Mouse (Mus musculus) monocyte, adult 5-6 weeks (primary cell): ENCODE data around the gene Olfr924. TPM values are rescaled to one million over a fixed set of nuclear protein-coding genes. Genes with fewer than 3 reads are reported as not detected.
"Not testable (repeated sequence)": the region's sequence is repeated elsewhere in the genome, so short reads cannot be mapped to it uniquely, and the experiment has no call there.

Experiments
- ATAC-seq: fragments of 153-309, 156-312 bp; replicated peaks from 2 replicates; pipeline ENCODE4 v1.8.0; 2017; ENCODE audit warnings: mild to moderate bottlenecking; ENCODE audit not compliant: low TSS enrichment, insufficient number of reproducible peaks, severe bottlenecking, poor library complexity, low FRiP score
- total RNA-seq: library from RNA; stranded (forward); fragments of 200-1000, 200-491, 200-594 nt; gene quantifications from 3 replicates; pipeline ENCODE4 v1.2.3, GENCODE M21; 2017

Gene Olfr924
- total RNA-seq = not detected in 3 replicates

DNA sequence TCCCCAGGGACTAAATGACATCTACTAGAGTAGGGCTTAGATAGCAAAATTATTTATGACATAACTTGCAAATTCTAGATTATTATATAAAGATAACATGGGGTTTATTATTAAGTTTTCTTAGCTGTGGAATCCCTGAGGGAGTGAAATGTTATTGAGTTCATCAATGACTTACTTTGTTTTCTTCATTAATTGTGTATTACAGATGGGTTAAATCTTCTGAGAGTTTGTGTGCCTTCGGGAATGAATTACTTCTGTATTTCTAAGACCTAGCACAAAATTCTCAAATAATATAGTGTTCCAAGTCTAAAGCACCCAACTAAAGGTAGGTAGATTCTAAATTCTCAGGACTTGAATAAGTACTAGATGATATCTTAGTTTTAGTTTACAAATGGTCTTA is at the start of gene Olfr924:
TSS of gene Olfr924 (plus strand) at position 301 of the 400 bp plus-strand sequence.
- ATAC-seq = no peak

DNA sequence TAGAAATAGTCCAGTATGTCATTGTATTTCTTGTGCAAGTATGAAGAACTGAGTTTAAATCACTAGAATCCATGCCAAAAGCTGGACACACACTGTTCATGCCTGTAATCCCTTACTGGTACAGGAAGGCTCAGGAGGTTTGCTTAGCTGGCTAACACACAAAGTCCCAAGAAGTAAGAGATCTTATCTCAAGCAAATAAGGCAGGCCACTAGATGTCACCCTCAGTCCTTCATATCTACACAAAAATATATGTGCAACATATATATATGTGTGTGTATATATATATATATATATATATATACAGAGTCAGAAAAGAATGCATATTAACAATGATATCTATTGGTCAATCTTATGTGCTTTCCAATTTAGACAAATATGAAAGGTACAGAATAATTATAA is 38.6 kb upstream of the Olfr924 start:
- ATAC-seq = no peak

DNA sequence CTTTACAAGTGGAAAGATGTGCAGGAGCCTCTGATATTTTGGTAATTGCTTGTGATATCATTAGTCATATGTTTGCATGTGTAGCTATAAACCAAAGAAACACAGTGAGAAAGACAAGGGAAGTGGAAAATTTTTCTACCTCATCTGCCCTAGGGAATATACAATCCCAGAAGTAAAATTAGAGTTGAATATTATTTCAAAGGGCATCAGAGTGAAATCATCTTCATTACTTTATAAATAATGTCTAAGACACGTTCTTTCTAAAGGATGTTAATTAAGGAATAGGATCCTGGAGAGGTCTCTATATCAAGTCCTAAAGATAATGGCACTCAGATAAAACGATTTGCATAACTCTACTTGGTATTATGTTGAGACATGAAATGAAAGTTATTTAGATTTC is 29.9 kb upstream of the Olfr924 start, which contains the start of gene Olfr922:
TSS of gene Olfr922 (plus strand) at position 301 of the 400 bp plus-strand sequence.
- no peak for ATAC-seq

DNA sequence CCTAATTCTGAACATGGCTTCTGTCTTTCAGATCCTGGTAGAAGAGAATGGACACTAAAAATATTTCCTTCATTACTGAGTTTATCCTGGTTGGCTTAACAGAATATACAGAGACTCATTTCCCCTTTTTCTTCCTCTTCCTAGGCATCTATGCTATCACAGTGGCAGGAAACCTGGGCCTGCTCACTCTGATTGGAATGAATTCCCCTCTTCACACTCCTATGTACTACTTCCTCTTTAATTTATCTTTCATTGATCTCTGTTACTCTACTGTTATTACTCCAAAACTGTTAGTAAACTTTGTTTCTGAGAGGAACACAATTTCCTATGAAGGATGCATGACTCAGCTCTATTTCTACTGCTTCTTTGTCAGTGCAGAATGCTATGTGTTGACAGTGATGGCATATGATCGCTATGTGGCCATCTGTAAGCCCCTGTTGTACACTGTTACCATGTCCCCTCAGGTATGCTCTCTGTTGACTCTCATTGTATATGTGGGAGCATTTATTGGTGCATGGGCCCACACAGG is 28.7 kb upstream of the Olfr924 start:
- ATAC-seq = no peak

DNA sequence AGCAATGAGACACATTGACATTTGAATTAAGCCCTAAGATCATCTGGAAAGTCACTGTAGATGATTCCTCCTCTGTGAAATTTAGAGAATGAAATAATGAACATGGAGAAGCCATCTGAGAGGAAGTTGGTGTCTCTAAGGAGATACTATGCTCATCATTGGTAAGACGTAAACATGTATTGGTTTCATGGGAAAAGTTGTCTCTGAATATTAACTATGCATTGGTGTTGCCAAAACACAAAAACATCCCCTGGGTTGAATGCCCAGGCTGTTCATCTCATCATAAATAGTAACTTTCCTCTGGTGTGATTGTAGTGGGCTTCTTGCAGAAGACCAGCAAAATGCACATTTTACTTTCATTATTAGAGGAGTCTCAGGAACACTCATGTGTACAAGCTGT is 18.0 kb upstream of the Olfr924 start, which contains the start of gene Olfr923:
TSS of gene Olfr923 (plus strand) at position 301 of the 400 bp plus-strand sequence.
- ATAC-seq = no peak

DNA sequence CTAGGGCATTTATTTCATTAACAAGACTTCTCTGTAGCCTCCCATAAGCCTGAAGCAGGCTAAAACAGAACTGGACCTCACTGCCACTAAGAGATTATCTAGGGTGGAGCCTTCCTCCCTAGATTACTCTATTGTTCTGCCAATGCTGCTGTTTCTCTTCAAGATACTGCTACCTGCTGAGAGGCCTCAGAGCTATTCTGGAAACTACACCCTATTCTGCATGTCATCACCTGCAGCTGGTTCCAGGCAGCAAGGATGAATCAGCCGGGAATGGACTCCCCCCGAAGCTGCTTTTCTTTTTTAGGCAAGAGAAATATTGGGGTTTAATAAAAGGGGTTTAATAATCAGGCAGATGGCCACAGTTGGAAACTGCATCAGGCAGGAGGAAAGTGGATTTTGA is 11.2 kb upstream of the Olfr924 start:
- ATAC-seq = no peak

DNA sequence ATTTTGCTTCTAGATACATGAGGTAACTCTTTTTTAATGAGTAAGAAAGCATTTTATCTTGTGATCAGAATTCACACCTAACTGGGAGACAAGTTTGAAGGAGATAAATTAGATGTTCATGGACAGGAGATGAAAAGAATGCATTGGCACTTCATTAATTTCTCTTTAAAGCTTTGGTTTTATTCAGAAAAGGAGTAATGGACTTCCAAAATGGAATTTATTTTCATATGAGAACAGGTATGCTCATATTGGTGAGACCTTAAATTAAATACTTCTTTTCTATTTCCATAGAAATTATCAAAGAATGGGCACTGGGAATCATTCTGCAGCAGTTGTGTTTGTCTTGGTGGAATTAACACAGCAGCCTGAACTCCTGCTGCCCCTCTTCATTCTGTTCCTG is 10.5 kb downstream of the Olfr924 start, which contains the start of gene Olfr26:
TSS of gene Olfr26 (plus strand) at position 301 of the 400 bp plus-strand sequence.
- no peak for ATAC-seq

DNA sequence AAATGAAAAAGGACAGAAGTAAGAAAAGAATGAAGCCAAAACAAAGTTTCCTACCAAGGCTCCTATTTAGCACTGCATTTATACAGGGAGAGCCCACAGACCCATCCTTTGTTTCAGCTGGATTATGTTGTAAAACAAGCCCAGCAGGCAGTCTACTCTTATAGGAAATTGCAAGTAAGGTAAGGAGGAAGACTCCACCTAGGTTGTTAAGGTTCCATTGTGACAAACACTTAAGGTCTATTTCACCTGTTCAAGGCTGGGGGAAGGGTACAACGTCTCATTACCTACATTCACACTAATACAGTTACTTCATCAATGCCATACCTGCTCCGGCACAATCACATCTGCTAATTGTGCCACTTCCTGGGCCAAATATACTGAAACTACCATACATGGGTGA is 30.6 kb downstream of the Olfr924 start:
- ATAC-seq = not testable (repeated sequence)

DNA sequence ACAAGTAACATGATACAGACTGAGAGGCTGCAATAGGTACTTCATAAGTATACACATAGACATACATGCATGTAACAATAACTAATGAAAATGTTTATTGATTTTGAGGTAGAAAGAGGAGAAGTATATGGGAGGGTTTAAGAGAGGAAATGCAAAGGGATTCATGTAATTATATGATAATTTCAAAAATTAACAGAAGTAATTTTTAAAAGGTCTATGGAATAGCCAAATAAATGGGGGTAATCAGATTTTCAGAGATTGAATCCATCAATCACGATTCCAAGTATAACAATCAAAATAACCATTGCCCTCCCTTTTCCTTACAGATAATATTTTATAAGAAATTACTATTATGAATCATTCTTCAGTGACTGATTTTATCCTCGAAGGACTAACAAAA is 32.6 kb downstream of the Olfr924 start, which contains the start of gene Olfr926:
TSS of gene Olfr926 (plus strand) at position 301 of the 400 bp plus-strand sequence.
- no peak for ATAC-seq

Other genes starting within 250 kb of the Olfr924 start
- gene Olfr914, start 239.3 kb upstream of the Olfr924 start, total RNA-seq = not detected in 3 replicates
- gene Olfr916, start 184.6 kb upstream of the Olfr924 start, total RNA-seq = not detected in 3 replicates
- gene Olfr917, start 178.6 kb upstream of the Olfr924 start, total RNA-seq = not detected in 3 replicates
- gene Olfr918, start 169.8 kb upstream of the Olfr924 start, total RNA-seq = not detected in 3 replicates
- gene Olfr919, start 140.8 kb upstream of the Olfr924 start, total RNA-seq = not detected in 3 replicates
- 29.2 to 35.0 TPM (median 33.1 TPM) in 3 replicates for gene Vwa5a, start 126.2 kb upstream of the Olfr924 start, total RNA-seq
- 0.19 to 1.4 TPM (median 0.53 TPM) in 3 replicates for gene Olfr920, start 92.2 kb upstream of the Olfr924 start, total RNA-seq
- gene Olfr921, start 71.4 kb upstream of the Olfr924 start, total RNA-seq = not detected in 3 replicates
- not detected in 3 replicates for gene Olfr922, start 29.8 kb upstream of the Olfr924 start, total RNA-seq
- gene Olfr923, start 17.9 kb upstream of the Olfr924 start, total RNA-seq = not detected in 3 replicates
- not detected in 3 replicates for gene Olfr26, start 10.6 kb downstream of the Olfr924 start, total RNA-seq
- gene Olfr926, start 32.7 kb downstream of the Olfr924 start, total RNA-seq = not detected in 3 replicates
- gene Olfr930, start 85.4 kb downstream of the Olfr924 start, total RNA-seq = not detected in 3 replicates
- not detected in 3 replicates for gene Olfr933, start 127.9 kb downstream of the Olfr924 start, total RNA-seq
- not detected in 3 replicates for gene Olfr934, start 143.9 kb downstream of the Olfr924 start, total RNA-seq
- gene Olfr935, start 155.2 kb downstream of the Olfr924 start, total RNA-seq = 2.0 TPM in 1 of 3 replicates, not detected in the others
- gene Olfr146, start 178.9 kb downstream of the Olfr924 start, total RNA-seq = not detected in 3 replicates
- gene Olfr937, start 220.5 kb downstream of the Olfr924 start, total RNA-seq = not detected in 3 replicates
- gene Olfr938, start 234.4 kb downstream of the Olfr924 start, total RNA-seq = not detected in 3 replicates